Mouse (Mus musculus): Measurements from ENCODE around the gene Wdr74. TPM values are rescaled to one million over a fixed set of nuclear protein-coding genes. Genes with fewer than 3 reads are reported as not detected.

Gene Wdr74
- 53.5 and 54.9 TPM in 2 replicates for polyA plus RNA-seq (2015; fragmentation: Nextera tagmentation; extraction: Ambion mirVana)

- ATAC-seq (replicated peaks; ENCODE audit: extremely low read depth, insufficient read depth, low FRiP score) = peak; percentile 90
- H3K36me3 ChIP-seq (ENCODE audit: control insufficient read depth, insufficient read depth) = peaks cover 26% of the 10 kb centered on the region
- H3K4me3 ChIP-seq (ENCODE audit: low read length) = peak within 1 kb of the TSS; percentile 62
- whole genome bisulfite sequencing = 0% methylated on average over 32 of the region's 32 CpGs
- H3K9me3 ChIP-seq (replicated peaks; ENCODE audit: control insufficient read depth, low read length) = no peaks in the 10 kb centered on the region
- peak within 1 kb of the TSS; percentile 96 for H3K4me2 ChIP-seq (ENCODE audit: low read depth, low read length)
- H3K9ac ChIP-seq (ENCODE audit: low read length) = peak within 1 kb of the TSS; percentile 88
- peaks cover 10% of the 10 kb centered on the region for H3K4me1 ChIP-seq (ENCODE audit: control insufficient read depth, insufficient read depth, low read length)
- H3K27ac ChIP-seq (ENCODE audit: low read length) = peak within 1 kb of the TSS; percentile 71
- H3K27me3 ChIP-seq (ENCODE audit: control insufficient read depth, insufficient read depth, low read length) = no peaks in the 10 kb centered on the region
Observed at GRCm38 (mm10) chr19:8735389-8736159, at the start of gene Wdr74. Wdr74 (plus strand) TSS chr19:8735827.

- no peaks in the 10 kb centered on the region for H3K27me3 ChIP-seq (ENCODE audit: control insufficient read depth, insufficient read depth, low read length)
- no peak overlapping the region for H3K27ac ChIP-seq (ENCODE audit: low read length)
- no peaks in the 10 kb centered on the region for H3K36me3 ChIP-seq (ENCODE audit: control insufficient read depth, insufficient read depth)
- no peaks in the 10 kb centered on the region for H3K9me3 ChIP-seq (replicated peaks; ENCODE audit: control insufficient read depth, low read length)
- WGBS = 55% methylated on average over 9 of the region's 9 CpGs
- no peak overlapping the region for H3K9ac ChIP-seq (ENCODE audit: low read length)
- H3K4me2 ChIP-seq (ENCODE audit: low read depth, low read length) = no peak overlapping the region
- ATAC-seq (replicated peaks; ENCODE audit: extremely low read depth, insufficient read depth, low FRiP score) = no peak
- no peak overlapping the region for H3K4me3 ChIP-seq (ENCODE audit: low read length)
- peaks cover 3% of the 10 kb centered on the region; the same call in 1 of the 2 replicates for H3K4me1 ChIP-seq (ENCODE audit: control insufficient read depth, insufficient read depth, low read length)
Observed at GRCm38 (mm10) chr19:8691871-8692539, 43.6 kb upstream of the Wdr74 start.

GRCm38 (mm10) chr19:8692740-8693139 lies 42.9 kb upstream of the Wdr74 start:
- Histone ChIP-seq H3K4me2 (ENCODE audit: low read depth, low read length) (no peak overlapping the region), H3K4me1 (ENCODE audit: control insufficient read depth, insufficient read depth, low read length) (peaks cover 3% of the 10 kb centered on the region; the same call in 1 of the 2 replicates), H3K27ac (ENCODE audit: low read length) (no peak overlapping the region), H3K9me3 (replicated peaks; ENCODE audit: control insufficient read depth, low read length) (no peaks in the 10 kb centered on the region), H3K27me3 (ENCODE audit: control insufficient read depth, insufficient read depth, low read length) (no peaks in the 10 kb centered on the region), H3K9ac (ENCODE audit: low read length) (no peak overlapping the region), H3K36me3 (ENCODE audit: control insufficient read depth, insufficient read depth) (no peaks in the 10 kb centered on the region), H3K4me3 (ENCODE audit: low read length) (no peak overlapping the region)
- WGBS = 77% methylated on average over 5 of the region's 5 CpGs
- ATAC-seq (replicated peaks; ENCODE audit: extremely low read depth, insufficient read depth, low FRiP score) = no peak

- ATAC-seq (replicated peaks; ENCODE audit: extremely low read depth, insufficient read depth, low FRiP score) = 0 out of 2 replicates have a peak, but pooled peaks have one; percentile 47
- no peaks in the 10 kb centered on the region for H3K36me3 ChIP-seq (ENCODE audit: control insufficient read depth, insufficient read depth)
- no peak overlapping the region for H3K4me2 ChIP-seq (ENCODE audit: low read depth, low read length)
- WGBS = 44% methylated on average over 6 of the region's 6 CpGs
- H3K27me3 ChIP-seq (ENCODE audit: control insufficient read depth, insufficient read depth, low read length) = no peaks in the 10 kb centered on the region
- H3K4me1 ChIP-seq (ENCODE audit: control insufficient read depth, insufficient read depth, low read length) = peaks cover 3% of the 10 kb centered on the region; the same call in 1 of the 2 replicates
- H3K9ac ChIP-seq (ENCODE audit: low read length) = no peak overlapping the region
- no peak overlapping the region for H3K4me3 ChIP-seq (ENCODE audit: low read length)
- H3K27ac ChIP-seq (ENCODE audit: low read length) = no peak overlapping the region
- no peaks in the 10 kb centered on the region for H3K9me3 ChIP-seq (replicated peaks; ENCODE audit: control insufficient read depth, low read length)
Observed at GRCm38 (mm10) chr19:8695330-8695729, 40.3 kb upstream of the Wdr74 start.

- Histone ChIP-seq H3K36me3 (ENCODE audit: control insufficient read depth, insufficient read depth) (0 out of 2 replicates have a peak, but pooled peaks cover 2% of the 10 kb centered on the region), H3K4me1 (ENCODE audit: control insufficient read depth, insufficient read depth, low read length) (peaks cover 3% of the 10 kb centered on the region; the same call in 1 of the 2 replicates), H3K27ac (ENCODE audit: low read length) (no peak overlapping the region), H3K4me3 (ENCODE audit: low read length) (no peak overlapping the region), H3K27me3 (ENCODE audit: control insufficient read depth, insufficient read depth, low read length) (no peaks in the 10 kb centered on the region), H3K9me3 (replicated peaks; ENCODE audit: control insufficient read depth, low read length) (no peaks in the 10 kb centered on the region), H3K9ac (ENCODE audit: low read length) (no peak overlapping the region), H3K4me2 (ENCODE audit: low read depth, low read length) (no peak overlapping the region)
- ATAC-seq (replicated peaks; ENCODE audit: extremely low read depth, insufficient read depth, low FRiP score) = no peak
- WGBS = 74% methylated on average over 9 of the region's 9 CpGs
Observed at GRCm38 (mm10) chr19:8699652-8700051, 36.0 kb upstream of the Wdr74 start.

- no peak overlapping the region for H3K9ac ChIP-seq (ENCODE audit: low read length)
- H3K4me2 ChIP-seq (ENCODE audit: low read depth, low read length) = no peak overlapping the region
- H3K9me3 ChIP-seq (replicated peaks; ENCODE audit: control insufficient read depth, low read length) = no peaks in the 10 kb centered on the region
- no peaks in the 10 kb centered on the region for H3K27me3 ChIP-seq (ENCODE audit: control insufficient read depth, insufficient read depth, low read length)
- 56% methylated on average over 3 of the region's 3 CpGs for WGBS
- no peaks in the 10 kb centered on the region for H3K4me1 ChIP-seq (ENCODE audit: control insufficient read depth, insufficient read depth, low read length)
- no peak for ATAC-seq (replicated peaks; ENCODE audit: extremely low read depth, insufficient read depth, low FRiP score)
- no peak overlapping the region for H3K27ac ChIP-seq (ENCODE audit: low read length)
- no peak overlapping the region for H3K4me3 ChIP-seq (ENCODE audit: low read length)
- peaks cover 11% of the 10 kb centered on the region for H3K36me3 ChIP-seq (ENCODE audit: control insufficient read depth, insufficient read depth)
Observed at GRCm38 (mm10) chr19:8702458-8702857, 33.2 kb upstream of the Wdr74 start.

GRCm38 (mm10) chr19:8703571-8703970 lies 32.1 kb upstream of the Wdr74 start:
- no peak overlapping the region for H3K4me3 ChIP-seq (ENCODE audit: low read length)
- 57% methylated on average over 3 of the region's 4 CpGs for WGBS
- no peak overlapping the region for H3K27ac ChIP-seq (ENCODE audit: low read length)
- H3K36me3 ChIP-seq (ENCODE audit: control insufficient read depth, insufficient read depth) = peaks cover 22% of the 10 kb centered on the region
- H3K4me1 ChIP-seq (ENCODE audit: control insufficient read depth, insufficient read depth, low read length) = no peaks in the 10 kb centered on the region
- H3K4me2 ChIP-seq (ENCODE audit: low read depth, low read length) = no peak overlapping the region
- H3K27me3 ChIP-seq (ENCODE audit: control insufficient read depth, insufficient read depth, low read length) = no peaks in the 10 kb centered on the region
- no peak for ATAC-seq (replicated peaks; ENCODE audit: extremely low read depth, insufficient read depth, low FRiP score)
- no peaks in the 10 kb centered on the region for H3K9me3 ChIP-seq (replicated peaks; ENCODE audit: control insufficient read depth, low read length)
- no peak overlapping the region for H3K9ac ChIP-seq (ENCODE audit: low read length)

- ATAC-seq (replicated peaks; ENCODE audit: extremely low read depth, insufficient read depth, low FRiP score) = no peak
- Histone ChIP-seq H3K9ac (ENCODE audit: low read length) (no peak overlapping the region), H3K4me2 (ENCODE audit: low read depth, low read length) (no peak overlapping the region), H3K27ac (ENCODE audit: low read length) (no peak overlapping the region), H3K4me1 (ENCODE audit: control insufficient read depth, insufficient read depth, low read length) (peaks cover 3% of the 10 kb centered on the region), H3K27me3 (ENCODE audit: control insufficient read depth, insufficient read depth, low read length) (no peaks in the 10 kb centered on the region), H3K9me3 (replicated peaks; ENCODE audit: control insufficient read depth, low read length) (no peaks in the 10 kb centered on the region), H3K36me3 (ENCODE audit: control insufficient read depth, insufficient read depth) (peaks cover 33% of the 10 kb centered on the region), H3K4me3 (ENCODE audit: low read length) (no peak overlapping the region)
- WGBS = 74% methylated on average over 6 of the region's 6 CpGs
Observed at GRCm38 (mm10) chr19:8705026-8705708, 30.5 kb upstream of the Wdr74 start.

Measured in heart, embryonic 16.5 days (tissue).